Mouse (Mus musculus): ENCODE results near the gene Chst10. TPM values are rescaled to one million over a fixed set of nuclear protein-coding genes. Genes with fewer than 3 reads are reported as not detected.

Gene Chst10
- 10 to 100 TPM; 22.2 to 27.2 TPM for polyA plus RNA-seq (2017; shearing (Covaris generic))

DNA sequence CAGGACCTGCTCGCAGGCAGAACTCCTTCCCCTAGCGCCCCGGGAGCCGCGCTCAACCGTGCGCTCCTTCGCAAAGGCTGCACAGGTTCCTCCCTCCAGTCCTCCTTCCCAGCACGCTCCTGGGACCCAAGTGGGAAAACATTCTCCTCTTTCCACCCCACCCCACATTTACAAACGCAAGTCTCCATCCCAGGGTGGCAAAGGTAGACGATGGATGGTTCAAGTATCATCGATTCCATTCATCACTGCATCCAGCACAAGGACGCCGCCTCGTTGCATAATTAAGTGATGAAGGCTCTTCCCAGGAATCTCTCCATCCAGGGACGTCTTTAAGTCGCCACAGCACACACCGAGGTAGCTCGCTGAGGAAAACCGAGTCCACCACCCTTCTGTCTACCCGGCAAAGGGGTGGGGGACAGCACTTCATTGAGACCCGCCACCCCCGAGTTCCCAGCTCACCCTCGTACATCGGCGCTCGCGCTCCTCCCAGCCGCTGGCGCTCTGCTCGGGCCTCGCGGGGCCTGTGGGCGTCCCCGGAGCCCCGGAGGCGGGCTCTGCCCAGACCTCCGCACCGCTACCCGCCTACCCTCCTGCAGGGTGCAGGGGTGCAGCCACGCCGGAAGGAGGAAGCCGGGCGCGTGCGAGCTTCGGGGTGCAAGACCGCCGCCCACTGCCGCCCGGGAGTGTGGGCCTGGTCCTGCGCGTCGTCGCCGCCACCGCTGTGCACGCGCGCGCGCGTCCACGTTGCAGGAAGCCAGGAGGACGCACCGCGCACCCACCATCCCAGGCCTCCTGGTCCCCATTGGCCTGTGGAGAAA lies at the start of gene Chst10:
Gene Chst10, minus strand, starts transcription at position 731 of the 818 bp plus-strand sequence.
- ATAC-seq: peak; percentile 93

DNA sequence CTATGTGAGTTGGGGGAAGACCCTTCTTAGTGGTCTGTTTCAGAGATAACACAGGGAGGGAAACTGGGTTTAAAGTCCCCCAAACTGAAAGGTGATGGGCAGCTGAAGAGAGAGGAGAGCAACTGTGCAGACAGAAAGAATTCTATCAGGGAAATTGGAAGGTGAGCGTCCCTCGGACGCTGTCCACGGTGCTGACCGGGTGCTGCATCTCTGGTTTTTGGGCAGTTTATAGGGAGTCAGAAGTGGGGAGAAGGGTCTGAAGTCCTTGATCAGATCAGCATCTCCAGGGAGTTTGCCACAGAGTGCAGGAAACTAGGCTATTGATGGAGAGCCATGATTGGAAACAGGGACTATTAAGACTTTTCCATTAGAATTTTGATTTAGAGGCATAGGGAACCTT lies 41.6 kb upstream of the Chst10 start:
- ATAC-seq: no peak

DNA sequence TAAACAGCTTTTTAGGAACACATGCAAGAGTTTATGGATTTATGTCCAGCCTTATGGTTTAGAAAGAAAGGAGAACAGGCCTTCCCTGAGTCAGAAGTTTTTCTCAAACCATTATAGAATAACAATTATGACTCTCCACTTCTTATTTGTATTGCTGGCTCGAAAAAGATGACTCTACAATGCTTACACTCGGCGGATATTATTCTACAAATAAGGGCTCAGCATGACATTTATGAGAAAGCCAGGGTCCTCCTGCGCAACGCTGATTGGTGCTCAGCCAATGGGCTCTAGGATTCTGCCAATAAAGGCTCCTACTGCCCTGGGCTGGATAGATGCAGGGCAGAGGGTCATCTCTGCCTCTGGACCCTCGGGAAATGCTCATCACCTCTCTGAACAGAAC lies 40.9 kb upstream of the Chst10 start, which contains the start of gene Nms:
Gene Nms, plus strand, starts transcription at position 301 of the 400 bp plus-strand sequence.
- no peak for ATAC-seq

DNA sequence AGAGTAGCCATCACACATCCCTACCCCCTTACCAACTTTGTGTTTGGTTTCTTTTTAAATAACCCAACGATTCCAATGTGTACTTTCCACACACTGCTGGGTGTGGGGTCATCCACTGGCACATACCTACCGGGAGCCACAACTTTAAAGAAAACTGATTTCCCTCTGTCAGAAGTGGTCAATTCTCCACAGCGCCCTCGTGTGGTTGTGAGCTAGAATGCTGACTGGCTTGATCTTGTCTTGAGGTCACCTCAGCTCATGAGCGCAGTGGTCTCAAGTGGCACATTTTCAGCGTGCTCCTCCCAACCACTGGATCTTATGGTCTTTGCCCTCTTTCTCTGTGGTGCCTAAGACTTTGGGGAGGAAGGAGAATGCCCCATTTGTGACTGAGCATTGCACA lies 38.8 kb upstream of the Chst10 start:
- ATAC-seq: no peak

DNA sequence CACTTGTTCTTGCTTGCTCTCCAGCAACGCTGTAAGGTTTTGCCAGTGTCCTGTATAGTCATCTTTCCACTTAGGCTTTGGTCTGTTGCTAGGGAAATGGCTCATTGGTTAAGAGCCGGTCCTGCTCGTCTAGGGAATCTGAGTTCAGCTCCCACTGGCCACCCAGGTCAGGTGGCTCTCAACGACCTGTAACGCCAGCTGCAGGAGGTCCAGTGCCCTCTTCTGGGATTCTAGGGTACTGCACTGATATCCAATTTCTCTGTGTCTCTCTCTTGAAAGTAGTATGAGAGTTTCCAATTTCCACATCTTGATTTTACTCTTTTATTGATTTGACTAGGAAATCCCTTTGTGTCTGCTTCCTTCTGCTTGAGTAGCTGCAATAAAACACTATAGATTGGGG lies 36.7 kb upstream of the Chst10 start:
- no peak for ATAC-seq

DNA sequence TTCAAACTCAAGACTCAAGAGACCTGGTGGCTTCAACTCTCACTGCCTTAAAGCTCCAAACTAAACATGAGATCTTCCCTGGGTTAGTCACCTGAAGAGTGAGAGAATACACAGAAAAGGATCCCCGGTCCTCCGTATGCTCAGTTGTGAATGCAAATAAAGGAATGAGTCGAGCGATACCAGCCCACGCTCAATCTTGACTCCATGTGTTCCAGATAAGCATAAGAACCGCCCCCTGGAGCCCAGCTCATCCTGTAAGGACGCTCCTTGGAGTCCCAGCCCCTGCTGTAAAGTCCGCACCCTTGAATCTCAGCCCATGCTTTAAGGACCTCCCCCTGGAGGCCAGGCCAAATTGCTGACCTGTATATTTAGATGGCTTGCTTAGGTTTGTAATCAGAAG lies 32.8 kb upstream of the Chst10 start:
- ATAC-seq: no peak

DNA sequence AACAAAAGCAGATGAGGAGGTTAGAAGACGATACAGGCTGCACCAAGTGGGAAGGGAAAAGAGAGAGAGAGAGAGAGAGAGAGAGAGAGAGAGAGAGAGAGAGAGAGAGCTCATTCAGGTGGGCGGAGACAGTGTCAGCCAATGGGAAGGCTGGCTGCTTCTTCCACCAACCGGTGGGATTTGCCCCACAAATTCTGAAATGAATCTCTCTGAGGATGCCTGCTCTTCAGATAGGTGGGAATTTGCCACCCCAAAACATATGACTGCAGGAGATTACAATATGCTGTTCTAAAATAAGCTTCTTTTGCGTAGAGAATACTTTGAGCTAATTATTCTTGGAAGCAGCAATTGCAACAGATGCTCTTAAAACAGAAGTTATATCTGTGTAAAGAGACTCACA lies 31.5 kb upstream of the Chst10 start:
- no peak for ATAC-seq

DNA sequence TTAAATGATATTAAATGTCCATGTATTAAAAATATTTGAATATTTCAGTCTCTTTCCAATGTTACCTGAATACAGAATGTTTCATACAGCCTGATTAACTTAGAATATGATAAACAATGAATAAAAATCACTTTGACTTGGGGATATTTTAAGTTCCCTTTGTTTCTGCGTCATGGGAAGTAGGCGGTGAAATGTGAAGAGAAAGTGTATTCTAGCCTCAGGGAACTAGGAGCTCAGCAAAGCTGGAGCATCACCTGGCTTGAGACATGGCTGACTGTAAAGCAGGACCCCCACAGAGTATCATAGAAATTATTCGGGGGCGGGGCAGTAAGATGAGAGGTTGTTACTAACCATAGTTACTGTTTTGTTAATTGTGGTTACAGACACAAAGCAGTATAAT lies 31.0 kb upstream of the Chst10 start:
- ATAC-seq: no peak

DNA sequence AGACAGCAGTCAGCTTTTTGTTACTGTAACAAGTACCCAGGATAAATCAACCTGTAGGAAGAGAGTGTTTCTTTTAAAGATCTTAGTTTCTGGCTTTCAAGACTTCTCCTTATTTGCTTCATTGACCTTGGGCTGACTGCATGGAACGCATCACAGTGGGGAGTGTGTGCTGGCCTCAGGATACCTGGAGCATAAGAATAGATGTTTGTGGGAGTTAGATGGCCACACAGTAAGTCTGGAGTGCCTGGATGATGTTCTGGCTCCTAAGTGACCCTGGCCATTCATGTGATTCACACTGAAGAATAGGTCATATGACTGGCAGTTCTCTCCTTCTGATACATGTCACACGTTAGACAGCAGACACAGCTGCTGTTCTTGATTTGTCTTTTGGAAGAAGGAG lies 6.0 kb upstream of the Chst10 start:
- ATAC-seq: no peak

DNA sequence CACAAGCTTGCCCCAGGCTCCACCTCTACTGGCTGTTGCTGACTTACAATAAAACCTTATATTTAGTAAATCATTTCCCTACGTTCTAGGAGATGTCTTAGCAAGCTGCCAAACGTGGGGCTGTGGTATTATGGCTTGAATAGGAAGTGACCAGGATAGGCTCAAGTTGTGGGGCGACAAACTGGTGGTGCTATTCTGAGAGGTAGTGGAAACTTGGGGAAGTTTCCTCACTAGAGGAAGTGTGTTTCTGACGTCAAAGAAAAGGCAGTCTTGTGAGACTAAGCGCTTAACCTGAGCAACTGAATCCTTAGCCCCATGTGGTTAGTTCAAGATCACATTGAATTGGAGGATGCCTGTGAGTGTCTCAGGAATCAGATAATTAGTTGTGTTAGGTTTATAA lies 4.6 kb upstream of the Chst10 start:
- peak; percentile 53 for ATAC-seq

DNA sequence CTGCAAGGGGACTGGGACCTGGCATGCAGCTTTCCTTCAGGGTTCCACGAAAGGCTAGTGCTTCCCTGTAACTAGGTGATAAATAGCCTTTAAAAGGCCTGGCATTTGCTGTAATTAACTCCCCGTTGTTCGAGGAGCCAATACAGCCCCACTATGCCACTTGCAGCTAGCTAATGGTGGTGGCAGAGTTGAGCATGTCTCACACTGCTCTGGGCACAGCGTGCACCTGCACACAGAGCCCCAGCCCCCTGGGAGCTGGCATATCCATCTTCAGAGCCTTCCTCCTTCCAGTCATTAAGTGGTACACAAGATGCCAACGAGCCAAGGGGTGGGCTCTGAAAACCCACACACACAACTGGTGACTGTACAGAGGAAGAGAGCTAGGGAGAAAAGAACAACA lies 4.9 kb downstream of the Chst10 start:
- no peak for ATAC-seq

DNA sequence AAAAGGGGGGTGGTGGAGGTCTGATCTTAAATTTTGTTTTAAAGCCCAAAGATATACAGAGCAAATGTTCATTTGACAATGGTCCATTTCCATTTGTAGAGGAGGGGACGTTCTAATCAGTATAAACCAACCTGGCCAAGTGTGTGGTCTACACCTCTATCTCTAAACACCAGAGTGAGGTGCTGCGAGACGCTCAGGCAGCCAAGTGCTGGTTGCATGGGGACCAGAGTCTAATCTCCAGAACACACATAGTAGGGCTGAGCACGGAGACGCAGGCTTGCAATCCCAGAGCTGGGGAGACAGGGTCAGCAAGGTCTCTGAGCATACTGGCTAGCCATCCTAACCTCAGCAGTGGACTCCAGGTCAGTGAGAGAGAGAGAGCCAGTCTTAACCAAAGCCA lies 6.5 kb downstream of the Chst10 start:
- ATAC-seq: no peak

DNA sequence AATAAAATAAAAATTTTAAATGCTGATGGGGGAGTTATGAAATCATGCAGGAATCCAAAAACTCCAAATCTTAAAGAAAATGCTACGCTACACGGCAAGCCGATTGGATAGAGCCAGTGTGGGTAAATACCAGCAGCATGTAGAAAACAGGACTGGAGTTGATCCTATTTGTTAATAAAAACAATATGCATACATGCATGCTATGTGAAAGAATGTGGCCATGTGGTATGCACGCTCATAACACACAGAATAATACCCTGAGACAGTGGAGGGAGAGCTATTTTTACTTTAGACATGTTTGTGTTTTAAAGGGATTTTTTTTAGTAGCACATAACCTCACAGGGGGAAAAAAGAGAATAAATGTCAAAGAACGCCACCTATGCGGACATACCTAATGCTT lies 9.2 kb downstream of the Chst10 start:
- ATAC-seq: no peak

DNA sequence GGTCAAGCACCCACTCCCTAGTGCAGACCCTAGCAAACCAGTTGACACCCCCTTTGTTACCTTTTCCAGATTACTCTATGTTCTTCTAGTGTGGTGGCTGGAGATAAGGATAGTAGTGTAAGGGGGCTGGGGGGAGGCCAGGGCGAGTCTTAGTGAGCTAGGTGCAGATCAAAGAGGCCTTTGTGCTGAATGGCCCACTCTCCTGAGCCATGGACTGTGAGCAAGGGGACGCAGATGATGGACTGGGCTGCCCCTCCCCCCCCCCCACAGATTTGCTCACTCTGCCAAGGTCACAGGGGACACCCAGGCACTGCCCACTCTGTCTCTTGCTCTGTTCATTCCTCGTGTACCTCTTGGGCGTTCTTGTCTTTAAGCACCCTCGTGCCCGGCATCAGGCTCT lies 10.9 kb downstream of the Chst10 start:
- ATAC-seq: no peak

DNA sequence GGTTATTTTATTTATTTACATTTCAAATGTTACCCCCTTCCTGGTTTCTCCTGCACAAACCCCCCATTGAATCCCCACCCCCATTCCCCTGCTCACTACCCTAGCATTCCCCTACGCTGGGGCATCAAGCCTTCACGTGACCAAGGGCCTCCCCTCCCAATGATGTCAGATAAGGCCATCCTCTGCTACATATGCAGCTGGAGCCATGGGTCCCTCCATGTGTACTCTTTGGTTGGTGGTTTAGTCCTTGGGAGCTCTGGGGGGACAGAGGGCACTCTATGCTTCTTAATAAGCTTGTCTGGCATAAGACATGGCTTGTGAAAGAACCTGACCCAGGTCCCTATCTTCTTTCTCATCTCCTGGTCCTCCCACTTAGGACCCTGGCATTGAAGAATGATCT lies 11.4 kb downstream of the Chst10 start:
- no peak for ATAC-seq

DNA sequence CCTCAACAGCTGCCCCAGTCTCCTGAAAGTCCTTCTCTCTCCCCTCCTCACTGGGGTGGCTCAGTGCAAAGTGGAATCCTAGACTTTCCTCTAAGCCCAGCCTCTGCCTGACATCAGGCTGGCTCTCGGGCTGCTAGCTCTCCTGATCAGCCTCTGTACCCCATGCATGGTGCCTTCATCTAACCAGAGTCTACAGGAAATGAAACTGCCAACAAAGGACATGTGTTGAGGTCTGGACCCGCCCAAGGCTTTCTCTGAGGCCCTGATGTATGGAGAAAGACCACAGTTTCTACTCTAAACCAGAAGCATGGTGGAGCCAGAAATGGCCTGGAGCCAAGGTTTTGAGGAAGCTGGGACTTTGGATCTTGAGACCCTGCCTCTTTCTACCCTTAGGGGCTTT lies 12.0 kb downstream of the Chst10 start:
- peak; percentile 67 for ATAC-seq

DNA sequence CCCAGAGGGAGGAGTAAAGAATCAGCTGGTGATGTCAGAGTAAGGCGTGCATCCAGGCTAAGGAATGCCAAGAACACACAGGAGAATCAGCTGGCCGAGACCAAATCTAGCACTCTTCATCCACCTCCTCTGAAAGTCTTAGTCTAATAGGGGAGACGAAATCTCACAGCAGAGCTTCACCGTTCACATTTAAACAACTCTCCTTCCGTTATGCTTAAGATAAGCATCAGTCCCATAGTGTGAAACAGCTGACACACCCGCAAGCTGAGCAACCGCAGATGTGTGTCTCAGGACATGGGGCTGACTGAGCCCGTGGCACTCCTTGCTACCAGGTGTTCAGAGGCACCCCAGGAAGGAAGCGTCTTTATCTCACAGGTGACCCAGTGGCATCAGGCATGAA lies 14.2 kb downstream of the Chst10 start:
- peak; percentile 85 for ATAC-seq

DNA sequence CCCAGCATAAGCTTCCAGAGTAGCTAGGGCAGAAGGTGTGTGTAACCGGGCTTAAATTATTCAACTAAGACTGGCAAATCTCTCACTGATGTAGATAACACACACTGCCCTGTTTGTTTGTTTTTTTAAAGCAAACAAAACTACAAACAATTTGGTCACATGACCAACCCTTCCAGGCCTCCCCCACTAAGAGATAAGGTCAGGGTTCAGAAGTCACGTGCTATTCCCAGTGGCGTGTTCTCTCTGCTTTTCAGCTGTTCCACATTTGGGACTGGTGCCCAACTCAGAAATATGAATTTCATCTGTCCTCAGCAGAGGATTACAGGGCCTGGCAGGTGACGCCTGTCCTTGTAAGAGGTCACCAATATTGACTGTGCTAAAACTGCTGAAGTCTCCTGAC lies 15.2 kb downstream of the Chst10 start:
- ATAC-seq: no peak

DNA sequence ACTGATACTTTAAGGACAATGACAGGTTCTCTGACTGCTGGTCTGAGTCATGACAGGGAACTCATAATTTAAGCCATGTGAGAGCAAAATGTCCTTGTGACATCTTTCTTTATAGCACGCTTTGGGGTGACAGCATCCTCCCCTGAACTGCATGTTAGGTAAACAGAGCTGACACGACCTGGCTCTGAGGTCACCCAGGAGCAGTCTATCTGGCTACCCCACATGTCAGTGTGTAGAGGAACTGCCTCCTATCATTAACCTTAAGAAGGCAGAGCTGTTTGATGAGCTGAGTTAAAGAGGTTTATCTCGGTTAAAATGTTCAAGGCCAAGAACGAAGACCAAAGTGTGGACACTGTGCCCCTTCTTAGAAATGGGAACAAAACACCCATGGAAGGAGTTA lies 16.6 kb downstream of the Chst10 start:
- no peak for ATAC-seq

DNA sequence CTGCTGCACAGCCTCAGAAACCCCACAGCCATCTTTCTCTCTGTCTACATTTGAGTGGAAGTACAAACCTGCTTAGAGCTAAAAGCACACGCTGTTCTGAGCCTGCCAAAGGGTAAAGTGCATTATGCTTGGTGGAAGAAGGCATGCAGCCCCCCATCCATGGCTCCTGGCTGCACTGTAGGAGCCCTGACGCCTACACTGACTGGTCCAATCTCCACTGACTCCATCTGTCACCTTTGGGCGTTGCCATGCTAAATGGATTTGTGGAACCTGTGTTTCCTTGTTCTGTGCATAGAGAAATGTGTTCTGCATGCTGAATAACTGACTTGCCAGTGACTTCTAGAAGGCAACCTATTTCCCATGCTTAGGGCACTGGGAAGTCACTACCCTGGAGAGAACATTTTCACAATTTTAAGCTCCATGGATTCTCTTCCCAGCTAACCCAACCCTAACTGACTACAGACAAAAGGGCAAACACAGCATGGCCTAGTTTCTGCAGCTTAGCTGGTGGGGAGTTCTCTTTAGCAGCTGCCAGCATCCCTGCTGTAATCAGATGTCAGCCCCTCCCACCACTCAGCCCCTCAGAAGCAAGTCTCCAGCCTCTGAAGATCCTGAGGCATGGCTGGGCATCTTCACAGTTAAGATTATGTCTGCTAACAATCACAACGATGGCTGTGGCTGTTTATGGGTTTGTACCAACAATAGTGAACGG lies 21.1 kb downstream of the Chst10 start:
- no peak for ATAC-seq

DNA sequence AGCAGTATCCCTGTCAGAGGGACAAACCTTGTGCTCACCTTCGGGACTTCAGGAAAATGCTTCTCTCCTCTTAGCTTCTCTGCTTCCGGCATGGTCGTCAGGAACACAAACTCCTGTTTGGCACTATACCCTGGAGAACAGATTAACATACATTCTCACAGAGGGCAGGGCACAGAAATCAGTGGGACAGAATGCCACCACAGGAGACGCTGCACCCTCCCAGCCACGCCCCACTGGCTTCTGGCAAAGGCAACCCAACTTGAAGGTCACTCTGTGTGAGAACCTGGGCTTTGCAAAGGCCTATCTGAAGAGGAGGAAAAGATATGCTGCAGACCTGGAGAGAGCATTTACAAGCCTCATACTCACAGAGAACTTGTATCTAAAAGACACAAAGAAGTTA lies 24.1 kb downstream of the Chst10 start:
- no peak for ATAC-seq

DNA sequence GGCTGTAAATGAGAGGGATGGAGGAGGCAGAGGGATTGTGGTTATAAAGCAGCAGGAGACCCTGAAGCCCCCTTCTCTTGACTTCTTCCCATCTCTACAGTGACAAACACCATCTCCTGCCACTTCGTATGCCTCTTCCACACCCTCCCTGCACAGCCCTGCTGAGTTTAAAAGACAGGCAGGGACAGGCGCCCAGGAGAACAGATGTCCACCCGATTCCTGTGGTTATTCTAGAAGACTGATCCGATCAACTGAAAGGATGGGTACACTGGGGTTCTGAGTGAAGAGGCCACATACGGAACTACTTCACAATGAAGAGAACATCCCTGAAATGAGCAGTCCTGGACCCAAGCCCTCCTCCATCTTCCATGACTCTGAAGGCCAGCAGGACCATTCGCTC lies 26.1 kb downstream of the Chst10 start:
- no peak for ATAC-seq

DNA sequence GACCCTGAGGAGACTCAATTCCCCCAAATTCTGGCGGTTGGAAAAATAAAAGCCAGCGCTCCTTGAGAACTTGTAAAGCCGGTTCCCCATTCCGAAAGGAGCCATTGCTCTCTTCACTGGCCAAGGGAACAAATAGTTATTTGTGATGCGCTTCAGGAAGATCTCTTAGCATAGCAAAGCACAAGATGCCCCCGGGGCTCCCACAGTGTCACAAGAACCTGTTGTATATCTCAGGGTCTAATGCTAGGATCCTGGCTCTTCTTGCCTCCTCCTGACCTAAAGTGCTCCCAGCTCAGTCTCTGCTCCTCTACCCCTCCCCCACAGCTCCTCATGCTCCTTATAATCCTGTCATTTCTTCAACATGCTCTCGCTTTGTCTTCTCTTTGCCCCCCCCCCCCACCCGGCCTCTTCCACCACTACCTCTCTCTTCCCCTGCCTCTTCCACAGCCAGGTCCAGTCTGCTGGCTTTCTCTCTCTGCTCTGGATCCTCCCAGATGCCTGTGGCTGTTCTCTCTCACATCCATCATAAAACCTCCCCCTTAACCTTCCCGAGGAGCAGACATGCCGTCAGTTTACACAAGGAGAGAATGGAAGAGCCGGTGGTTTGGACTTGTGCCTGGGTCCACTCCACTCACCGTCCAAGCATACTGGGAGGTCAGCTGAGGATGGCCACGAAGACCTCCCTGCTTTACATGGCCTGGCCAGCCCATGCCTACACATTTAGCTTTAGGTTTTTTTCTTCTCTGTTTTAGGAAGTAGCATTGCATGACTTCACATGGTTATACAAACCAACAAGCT lies 28.4 kb downstream of the Chst10 start:
- ATAC-seq: no peak
